Mouse (Mus musculus) intestine, embryonic 16.5 days (tissue): ENCODE measurements around the gene Phldb2. TPM values are rescaled to one million over a fixed set of nuclear protein-coding genes. Genes with fewer than 3 reads are reported as not detected.

Experiments
- ATAC-seq: fragments of 200-750 bp; cut with Nextera tagmentation; 2 replicates; pipeline ENCODE4 v1.8.0; 2017; ENCODE audit warnings: moderate TSS enrichment, moderate library complexity
- H3K27ac ChIP-seq: fragments of 300-500 bp; sonication (generic); 2 replicates; pipeline ENCODE4 v1.5.1; 2014; ENCODE audit warnings: mild to moderate bottlenecking, low read length
- H3K27me3 ChIP-seq: fragments of 300-500 bp; sonication (generic); replicated peaks from 2 replicates; pipeline ENCODE4 v1.6.1; 2014; ENCODE audit warnings: low read length, control low read depth, mixed read lengths; ENCODE audit not compliant: control insufficient read depth, insufficient read depth
- H3K36me3 ChIP-seq: fragments of 300-500 bp; sonication (generic); 2 replicates; pipeline ENCODE4 v1.6.1; 2014; ENCODE audit warnings: low read length, control low read depth; ENCODE audit not compliant: control insufficient read depth, insufficient read depth
- H3K4me1 ChIP-seq: fragments of 300-500 bp; sonication (generic); 2 replicates; pipeline ENCODE4 v1.6.1; 2014; ENCODE audit warnings: low read length, control low read depth, mixed read lengths; ENCODE audit not compliant: control insufficient read depth, insufficient read depth
- H3K4me2 ChIP-seq: fragments of 300-500 bp; sonication (generic); 2 replicates; pipeline ENCODE4 v1.6.1; 2014; ENCODE audit warnings: low read depth, low read length, control low read depth
- H3K4me3 ChIP-seq: fragments of 300-500 bp; sonication (generic); 2 replicates; pipeline ENCODE4 v1.5.1; 2014; ENCODE audit warnings: mild to moderate bottlenecking, low read length
- H3K9ac ChIP-seq: fragments of 300-500 bp; sonication (generic); 2 replicates; pipeline ENCODE4 v1.6.1; 2014; ENCODE audit warnings: low read depth, low read length
- H3K9me3 ChIP-seq: fragments of 300-500 bp; sonication (generic); 2 replicates; pipeline ENCODE4 v1.6.1; 2016; ENCODE audit warnings: low read length, control low read depth; ENCODE audit not compliant: control insufficient read depth
- WGBS: fragments of 180-500 bp; shearing (Covaris S2); extraction: QIAGEN DNeasy Blood & Tissue Kit; methylation state at CpG from one replicate; pipeline ENCODE4 v1.1.7; 2014; 5-methylcytosine and 5-hydroxymethylcytosine counted together
- polyA plus RNA-seq: library from polyadenylated mRNA; unstranded; fragments of >200 nt; fragmentation: Nextera tagmentation; extraction: Ambion mirVana; gene quantifications from 2 replicates; pipeline ENCODE4 v1.2.1, GENCODE M21; 2015

Gene Phldb2
- polyA plus RNA-seq, 1 experiment from 2014 or later: 20.7 TPM

- H3K27me3 ChIP-seq: no peaks in the 10 kb centered on the region
- no peak overlapping the region for H3K27ac ChIP-seq
- H3K4me1 ChIP-seq: peaks cover 3% of the 10 kb centered on the region
- no peaks in the 10 kb centered on the region for H3K9me3 ChIP-seq
- H3K9ac ChIP-seq: no peak overlapping the region
- ATAC-seq: no peak
- 0 out of 2 replicates have a peak, but pooled peaks cover 3% of the 10 kb centered on the region for H3K36me3 ChIP-seq
- H3K4me3 ChIP-seq: no peak overlapping the region
- 84% methylated on average over 10 of the region's 10 CpGs for WGBS
- no peak overlapping the region for H3K4me2 ChIP-seq
Measured at GRCm38 (mm10) chr16:45825309-45825708, 128.1 kb downstream of the Phldb2 start.

- no peak for ATAC-seq
- 52% methylated on average over 4 of the region's 4 CpGs for WGBS
- Histone ChIP-seq H3K9me3 (no peaks in the 10 kb centered on the region), H3K27me3 (no peaks in the 10 kb centered on the region), H3K4me2 (no peak overlapping the region), H3K36me3 (0 out of 2 replicates have a peak, but pooled peaks cover 3% of the 10 kb centered on the region), H3K4me3 (no peak overlapping the region), H3K27ac (no peak overlapping the region), H3K4me1 (no peaks in the 10 kb centered on the region), H3K9ac (no peak overlapping the region)
Measured at GRCm38 (mm10) chr16:45824025-45824424, 129.4 kb downstream of the Phldb2 start.

GRCm38 (mm10) chr16:45819911-45820310 lies 133.5 kb downstream of the Phldb2 start:
- WGBS: 81% methylated on average over 4 of the region's 4 CpGs
- no peak overlapping the region for H3K4me2 ChIP-seq
- no peaks in the 10 kb centered on the region for H3K9me3 ChIP-seq
- no peak overlapping the region for H3K27ac ChIP-seq
- no peaks in the 10 kb centered on the region for H3K36me3 ChIP-seq
- no peaks in the 10 kb centered on the region for H3K27me3 ChIP-seq
- H3K4me3 ChIP-seq: no peak overlapping the region
- no peak overlapping the region for H3K9ac ChIP-seq
- no peak for ATAC-seq
- no peaks in the 10 kb centered on the region for H3K4me1 ChIP-seq

DNA sequence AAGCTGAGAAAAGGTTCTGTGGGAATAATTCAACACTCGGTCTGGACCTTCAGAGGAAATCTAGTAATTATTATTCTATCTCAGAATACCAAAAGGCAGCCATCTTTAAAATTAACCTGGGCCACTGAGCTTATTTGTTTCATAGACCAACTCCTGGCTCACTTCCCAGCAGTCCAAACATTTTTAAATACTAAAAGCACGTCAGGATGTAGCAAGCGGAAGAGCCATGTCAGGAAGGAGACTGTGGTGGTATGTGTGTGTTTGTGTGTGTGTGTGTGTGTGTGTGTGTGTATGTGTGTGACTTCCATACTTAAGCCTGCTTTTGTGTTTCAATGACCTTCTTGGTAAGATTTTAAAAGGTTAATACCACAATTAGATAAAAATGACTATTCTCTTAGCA lies 135.6 kb downstream of the Phldb2 start:
- no peaks in the 10 kb centered on the region for H3K27me3 ChIP-seq
- no peak overlapping the region for H3K9ac ChIP-seq
- H3K4me3 ChIP-seq: no peak overlapping the region
- H3K4me1 ChIP-seq: no peaks in the 10 kb centered on the region
- no peak overlapping the region for H3K4me2 ChIP-seq
- ATAC-seq: no peak
- H3K9me3 ChIP-seq: no peaks in the 10 kb centered on the region
- WGBS: 65% methylated on average over 3 of the region's 3 CpGs
- no peak overlapping the region for H3K27ac ChIP-seq
- H3K36me3 ChIP-seq: no peaks in the 10 kb centered on the region

GRCm38 (mm10) chr16:45816670-45817069 lies 136.7 kb downstream of the Phldb2 start:
- H3K36me3 ChIP-seq: no peaks in the 10 kb centered on the region
- no peak for ATAC-seq
- H3K9ac ChIP-seq: no peak overlapping the region
- no peak overlapping the region for H3K27ac ChIP-seq
- no peak overlapping the region for H3K4me2 ChIP-seq
- H3K27me3 ChIP-seq: no peaks in the 10 kb centered on the region
- no peaks in the 10 kb centered on the region for H3K4me1 ChIP-seq
- H3K9me3 ChIP-seq: no peaks in the 10 kb centered on the region
- H3K4me3 ChIP-seq: no peak overlapping the region

- WGBS: 82% methylated on average over 3 of the region's 3 CpGs
- Histone ChIP-seq H3K4me3 (no peak overlapping the region), H3K27me3 (no peaks in the 10 kb centered on the region), H3K9ac (no peak overlapping the region), H3K9me3 (no peaks in the 10 kb centered on the region), H3K4me1 (peaks cover 14% of the 10 kb centered on the region), H3K27ac (no peak overlapping the region), H3K4me2 (no peak overlapping the region), H3K36me3 (no peaks in the 10 kb centered on the region)
- ATAC-seq: no peak
Measured at GRCm38 (mm10) chr16:45814611-45815010, 138.8 kb downstream of the Phldb2 start.

- no peak overlapping the region for H3K9ac ChIP-seq
- peaks cover 14% of the 10 kb centered on the region for H3K4me1 ChIP-seq
- no peak overlapping the region for H3K27ac ChIP-seq
- H3K36me3 ChIP-seq: 0 out of 2 replicates have a peak, but pooled peaks cover 6% of the 10 kb centered on the region
- no peak for ATAC-seq
- no peak overlapping the region for H3K4me2 ChIP-seq
- no peaks in the 10 kb centered on the region for H3K27me3 ChIP-seq
- H3K4me3 ChIP-seq: no peak overlapping the region
- H3K9me3 ChIP-seq: no peaks in the 10 kb centered on the region
Measured at GRCm38 (mm10) chr16:45811788-45812187, 141.6 kb downstream of the Phldb2 start.

- H3K36me3 ChIP-seq: 0 out of 2 replicates have a peak, but pooled peaks cover 6% of the 10 kb centered on the region
- ATAC-seq: peak; percentile 8; the same call in 1 of the 2 replicates
- H3K4me1 ChIP-seq: peaks cover 14% of the 10 kb centered on the region
- 66% methylated on average over 6 of the region's 6 CpGs for WGBS
- no peak overlapping the region for H3K9ac ChIP-seq
- H3K27ac ChIP-seq: peak overlapping the region; percentile 53; the same call in 1 of the 2 replicates
- H3K4me3 ChIP-seq: no peak overlapping the region
- no peaks in the 10 kb centered on the region for H3K9me3 ChIP-seq
- H3K27me3 ChIP-seq: no peaks in the 10 kb centered on the region
- no peak overlapping the region for H3K4me2 ChIP-seq
Measured at GRCm38 (mm10) chr16:45810829-45811326, 142.5 kb downstream of the Phldb2 start.

DNA sequence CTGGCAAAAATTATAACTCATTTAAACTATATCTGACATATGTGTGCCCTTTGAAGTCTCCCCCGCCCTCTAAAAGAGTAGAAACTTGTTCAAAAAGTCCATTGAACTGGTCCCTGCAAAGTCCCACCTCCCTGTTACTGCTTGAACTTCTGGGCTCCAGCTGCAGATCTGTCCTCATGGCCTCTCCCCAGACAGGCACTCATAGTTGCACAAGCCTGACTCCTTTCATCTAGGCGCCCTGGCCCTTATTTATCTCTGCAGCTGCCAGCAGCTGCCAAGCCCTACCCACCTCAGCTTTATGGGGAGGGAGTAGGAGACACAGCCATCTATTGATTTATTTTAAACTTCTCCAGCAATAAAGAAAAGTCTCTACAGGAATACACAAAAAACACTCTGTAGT lies 143.2 kb downstream of the Phldb2 start:
- WGBS: 27% methylated on average over 2 of the region's 2 CpGs
- peaks cover 14% of the 10 kb centered on the region for H3K4me1 ChIP-seq
- H3K27me3 ChIP-seq: no peaks in the 10 kb centered on the region
- H3K9ac ChIP-seq: no peak overlapping the region
- peak; percentile 99 for ATAC-seq
- H3K4me3 ChIP-seq: no peak overlapping the region
- H3K27ac ChIP-seq: peak overlapping the region; percentile 53; the same call in 1 of the 2 replicates
- H3K9me3 ChIP-seq: no peaks in the 10 kb centered on the region
- H3K36me3 ChIP-seq: 0 out of 2 replicates have a peak, but pooled peaks cover 6% of the 10 kb centered on the region
- no peak overlapping the region for H3K4me2 ChIP-seq

DNA sequence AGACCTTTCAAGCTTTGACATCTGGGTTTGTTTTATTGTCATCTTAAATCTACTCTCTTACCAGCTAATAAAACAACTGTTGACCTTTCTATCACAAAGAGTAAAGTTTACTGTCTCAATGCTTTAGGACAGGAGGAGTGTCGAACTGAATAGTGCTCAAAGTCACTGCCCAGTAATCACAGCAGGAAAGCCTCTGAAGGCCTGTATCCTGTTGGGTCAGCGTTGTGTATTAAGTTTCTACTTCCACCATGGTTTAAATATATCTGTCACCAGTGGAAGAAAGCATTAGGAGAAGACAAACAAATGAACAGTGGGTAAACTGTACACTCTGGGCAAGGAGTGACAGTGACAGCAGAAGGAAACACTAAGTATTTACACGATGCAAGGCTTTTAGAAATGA lies 148.7 kb downstream of the Phldb2 start:
- ATAC-seq: no peak
- WGBS: 61% methylated on average over 3 of the region's 3 CpGs
- Histone ChIP-seq H3K4me3 (no peak overlapping the region), H3K27me3 (no peaks in the 10 kb centered on the region), H3K27ac (no peak overlapping the region), H3K4me1 (peaks cover under 1% of the 10 kb centered on the region; the same call in 1 of the 2 replicates), H3K9ac (no peak overlapping the region), H3K9me3 (no peaks in the 10 kb centered on the region), H3K4me2 (no peak overlapping the region), H3K36me3 (0 out of 2 replicates have a peak, but pooled peaks cover 6% of the 10 kb centered on the region)
